Mouse (Mus musculus) C2C12 (cell line): ENCODE results near the gene Slc2a13.

Experiments used
- CEBPB ChIP-seq: IDR thresholded peaks from one replicate; pipeline ENCODE4 v1.6.1; 2011; ENCODE audit warnings: low read depth, mild to moderate bottlenecking, control low read depth, moderate library complexity
- CTCF ChIP-seq: IDR thresholded peaks from one replicate; pipeline ENCODE4 v1.5.1; 2011; ENCODE audit not compliant: control insufficient read depth, insufficient read depth, insufficient read length
- FOSL1 ChIP-seq: IDR thresholded peaks from one replicate; pipeline ENCODE4 v1.8.0; 2011; ENCODE audit warnings: mild to moderate bottlenecking, low read length; ENCODE audit not compliant: poor library complexity, insufficient read depth, severe bottlenecking
- MAX ChIP-seq: IDR thresholded peaks from one replicate; pipeline ENCODE4 v1.6.1; 2011; ENCODE audit warnings: mild to moderate bottlenecking, control low read depth
- MYOD1 ChIP-seq: IDR thresholded peaks from one replicate; pipeline ENCODE4 v1.6.1; 2011; ENCODE audit warnings: low read depth; ENCODE audit not compliant: control insufficient read depth, insufficient read length
- MYOG ChIP-seq: IDR thresholded peaks from one replicate; pipeline ENCODE4 v1.6.1; 2011; ENCODE audit not compliant: control insufficient read depth, insufficient read length; ENCODE audit errors: extremely low read depth
- USF1 ChIP-seq: IDR thresholded peaks from one replicate; pipeline ENCODE4 v1.6.1; 2011; ENCODE audit warnings: low read depth, mild to moderate bottlenecking, control low read depth, moderate library complexity

DNA sequence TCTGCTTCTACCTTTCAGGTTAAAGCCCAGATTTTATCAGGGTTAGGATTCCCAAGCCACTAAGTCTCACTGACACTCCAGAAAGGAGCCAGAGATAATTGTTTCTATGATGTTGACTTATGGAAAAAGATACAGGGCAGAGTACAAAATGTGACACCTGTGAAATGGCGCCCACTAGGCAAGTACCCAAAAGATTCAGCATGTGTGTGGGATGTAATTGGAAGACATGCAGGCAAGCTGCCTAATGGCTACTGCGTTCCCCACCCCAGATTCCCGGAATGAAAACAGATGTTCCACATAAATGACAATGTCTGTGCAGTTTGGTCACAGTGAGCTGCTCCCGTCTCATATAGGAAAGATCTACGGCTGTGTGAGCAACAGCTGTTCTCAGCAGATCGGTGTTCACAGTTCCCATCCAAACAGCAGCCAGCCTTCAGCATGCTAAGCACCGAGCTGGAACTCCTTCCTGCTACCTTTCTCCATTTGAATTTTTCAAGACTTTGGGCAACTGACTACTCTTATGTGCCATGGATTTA, 201.1 kb downstream of the Slc2a13 start:
- no peak for TF ChIP-seq CTCF
- TF ChIP-seq USF1: no peak
- TF ChIP-seq MYOD1: no peak
- TF ChIP-seq MAX: no peak
- no peak for TF ChIP-seq CEBPB
- no peak for TF ChIP-seq MYOG
- TF ChIP-seq FOSL1: no peak
